Mouse (Mus musculus) cerebellum, adult 11 months (tissue): Measurements from ENCODE around the gene Arhgef28.

Experiments used
- DNase-seq: peaks from one replicate; pipeline ENCODE4 v3.0.0; 2022

Gene Arhgef28

GRCm38 (mm10) chr13:98205771-98206545 is at the start of gene Arhgef28:
Gene Arhgef28 (minus strand): TSS chr13:98206439.
- peak; percentile 16 for DNase-seq

GRCm38 (mm10) chr13:98254921-98255320 is 48.7 kb upstream of the Arhgef28 start:
- no peak for DNase-seq

GRCm38 (mm10) chr13:98249594-98249993 is 43.4 kb upstream of the Arhgef28 start:
- no peak for DNase-seq

DNA sequence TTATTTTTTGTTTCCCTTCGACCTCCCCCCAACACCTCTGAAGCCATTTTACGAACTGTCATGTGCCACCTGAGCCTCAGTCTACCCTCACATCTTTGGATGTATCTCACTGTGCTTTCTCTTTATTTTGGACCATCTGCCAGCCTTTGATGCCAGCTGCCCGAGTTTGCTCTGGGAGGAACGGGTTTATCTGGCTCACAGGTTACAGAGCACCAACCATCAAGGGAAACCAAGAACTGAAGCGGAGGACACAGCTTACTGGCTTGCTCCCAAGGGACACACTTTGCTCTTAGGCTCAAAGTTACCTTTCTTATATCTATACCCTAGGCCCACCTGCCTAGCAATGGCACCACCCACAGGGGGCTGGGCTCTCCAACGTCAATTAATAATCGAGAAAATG is 39.1 kb upstream of the Arhgef28 start:
- DNase-seq, result no peak

DNA sequence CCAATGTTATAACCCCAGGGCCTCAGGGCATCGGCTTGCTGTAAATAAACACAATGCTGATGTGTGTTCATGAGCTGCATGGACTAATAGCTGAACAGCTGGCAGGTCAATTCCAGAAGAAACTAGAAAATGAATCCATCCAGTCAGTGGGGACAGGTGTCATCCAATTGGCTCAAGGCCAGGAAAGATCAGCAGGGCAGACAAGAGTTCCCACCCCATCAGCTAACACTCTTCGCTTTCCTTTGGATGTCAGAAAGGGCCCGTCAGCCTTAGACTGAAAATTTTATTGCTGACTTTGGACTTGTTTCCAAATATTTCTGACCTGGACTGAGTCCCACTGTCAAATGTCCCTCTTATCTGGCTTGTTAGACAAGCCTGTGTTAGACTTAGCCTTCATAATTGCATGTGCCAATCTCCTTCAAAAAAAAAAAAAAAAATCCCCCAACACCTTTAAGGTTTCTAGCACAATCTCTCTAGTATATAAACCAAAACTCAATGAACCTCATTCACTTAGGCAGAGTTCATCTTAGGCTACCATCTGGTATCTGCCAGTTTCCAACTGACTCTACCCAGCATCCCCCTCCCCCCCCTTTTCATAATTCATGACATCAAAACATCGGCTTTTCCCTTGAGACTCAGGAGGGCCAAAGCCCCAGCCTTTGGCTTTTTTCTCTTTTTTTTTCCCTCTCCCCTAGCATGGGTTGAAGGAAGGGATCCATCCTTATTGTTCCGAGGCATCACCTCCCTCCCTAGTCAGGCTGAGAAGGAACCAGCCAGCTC is 38.5 kb upstream of the Arhgef28 start:
- no peak for DNase-seq

DNA sequence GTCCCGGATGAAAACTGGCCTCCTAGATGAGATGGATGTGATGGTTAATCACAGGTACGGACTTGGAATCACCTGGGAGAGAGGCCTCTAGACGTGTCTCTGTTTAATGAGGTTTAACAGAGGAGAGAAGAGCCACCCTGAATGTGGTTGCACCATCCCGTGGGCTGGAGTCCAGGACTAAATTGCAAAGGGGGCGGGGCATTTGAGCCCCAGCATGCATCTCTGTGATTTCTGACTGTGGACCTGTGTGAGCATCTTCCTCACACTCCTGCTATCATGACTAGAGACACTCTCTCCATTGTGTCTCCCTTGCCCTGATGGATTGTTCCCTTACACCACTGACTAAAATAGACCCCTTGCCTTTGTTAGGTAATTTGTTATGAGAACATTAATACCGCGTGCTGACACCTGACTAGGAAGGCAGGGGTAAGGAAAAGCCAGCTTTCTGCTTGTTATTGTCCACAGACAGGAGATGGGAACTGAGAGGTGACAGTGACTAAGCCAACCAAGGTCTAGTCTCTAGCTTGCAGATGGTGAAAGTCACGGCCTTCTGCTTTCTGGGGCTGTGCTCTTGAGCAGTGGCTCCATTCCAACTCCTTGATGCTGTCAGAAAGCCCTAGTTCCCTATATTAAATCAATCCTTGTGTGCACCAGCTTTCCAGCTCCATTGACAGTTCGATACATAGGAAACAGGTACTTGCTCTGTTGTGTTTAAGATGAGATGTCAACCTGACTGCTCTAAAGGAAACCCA is 35.5 kb upstream of the Arhgef28 start:
- no peak for DNase-seq

DNA sequence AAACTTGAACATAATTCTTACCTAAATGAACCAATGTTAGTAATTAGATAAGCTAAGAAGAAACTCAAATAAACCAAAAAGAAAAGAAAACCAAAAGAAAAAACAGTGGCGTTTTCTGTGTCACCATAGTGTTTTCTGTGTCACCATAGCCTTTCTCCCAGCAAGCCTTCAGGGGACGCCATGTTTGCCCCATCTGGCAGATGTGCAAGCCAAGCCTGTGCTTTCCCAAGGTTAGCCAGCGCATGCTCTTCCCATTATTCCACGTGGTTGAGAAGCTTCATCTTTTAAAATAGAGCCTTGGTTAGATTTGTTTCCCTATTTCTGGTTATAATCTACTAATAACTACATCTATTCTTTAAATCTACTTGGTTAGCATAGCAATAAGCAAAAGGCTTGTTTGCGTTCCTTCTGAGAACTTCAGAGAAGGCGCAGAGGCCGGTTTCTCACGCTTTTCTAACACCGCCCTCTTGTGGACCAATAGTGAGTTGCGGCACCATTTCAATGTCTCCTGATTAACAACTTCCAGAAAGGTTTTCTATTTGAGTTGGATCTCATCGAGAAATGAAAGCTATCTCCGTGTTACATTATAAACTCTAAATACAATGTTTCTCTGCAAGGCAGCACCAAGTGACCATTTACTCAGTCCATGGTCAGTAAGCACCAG is 33.9 kb upstream of the Arhgef28 start:
- DNase-seq, result peak; percentile 31

DNA sequence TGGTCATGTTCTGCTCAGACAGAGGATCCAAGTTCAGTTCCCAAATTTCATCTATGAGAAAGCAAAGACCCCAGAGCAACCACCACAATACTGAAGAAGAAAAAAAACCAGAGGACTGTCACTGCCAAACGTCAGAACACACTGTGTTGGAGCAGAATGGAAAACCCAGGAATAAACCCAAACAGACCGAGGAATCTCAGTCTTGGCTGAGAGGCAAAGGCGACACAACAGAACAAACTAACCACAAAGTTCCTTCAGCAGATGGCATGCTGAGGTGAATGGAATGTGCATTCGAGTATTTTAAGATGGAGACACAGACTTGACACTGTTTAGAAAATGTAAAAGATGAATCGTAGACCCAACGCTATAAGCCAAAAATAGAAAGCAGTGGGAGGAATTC is 29.2 kb upstream of the Arhgef28 start:
- no peak for DNase-seq

DNA sequence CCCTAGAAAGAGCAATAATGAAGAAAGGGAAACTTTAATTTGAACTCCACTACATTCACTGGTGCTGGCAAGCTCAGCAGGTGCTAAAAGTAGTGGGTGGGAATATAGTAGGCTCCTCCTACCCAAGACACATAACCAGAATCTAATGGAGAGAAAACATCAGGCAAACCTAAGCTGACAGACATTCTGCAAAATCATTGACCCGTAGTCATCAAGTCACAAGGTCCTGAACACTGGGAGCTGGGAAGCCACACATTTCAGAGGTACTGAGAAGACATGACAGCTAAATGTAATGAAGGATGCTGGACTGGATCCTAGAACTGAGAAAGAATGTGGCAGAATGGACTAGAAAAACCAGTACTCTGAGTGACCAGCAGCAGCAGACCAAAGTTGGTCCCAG is 24.3 kb upstream of the Arhgef28 start:
- DNase-seq, result no peak

GRCm38 (mm10) chr13:98226225-98226624 is 20.0 kb upstream of the Arhgef28 start:
- no peak for DNase-seq

- DNase-seq, result no peak
These were observed 16.6 kb upstream of the Arhgef28 start for GRCm38 (mm10) chr13:98222848-98223247.

DNA sequence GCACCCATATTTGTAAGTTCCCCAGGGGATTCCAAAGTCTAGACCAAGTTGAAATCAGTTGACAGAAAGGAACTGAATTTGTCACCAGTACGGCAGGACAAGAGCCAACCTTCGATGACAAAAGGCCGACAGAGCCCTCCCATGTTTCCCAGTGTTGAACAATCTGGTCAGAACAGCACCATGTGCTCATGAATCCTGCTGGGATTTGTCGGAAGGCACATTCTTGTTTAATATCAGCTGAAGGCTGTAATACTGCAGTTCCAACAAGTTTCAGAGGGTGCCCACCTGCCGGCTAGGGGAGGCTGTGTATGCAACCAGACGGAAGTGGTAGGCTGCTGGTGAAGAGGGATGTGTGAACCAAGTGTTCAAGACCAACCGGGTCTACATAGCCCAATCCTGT is 3.9 kb upstream of the Arhgef28 start:
- DNase-seq, result no peak

DNA sequence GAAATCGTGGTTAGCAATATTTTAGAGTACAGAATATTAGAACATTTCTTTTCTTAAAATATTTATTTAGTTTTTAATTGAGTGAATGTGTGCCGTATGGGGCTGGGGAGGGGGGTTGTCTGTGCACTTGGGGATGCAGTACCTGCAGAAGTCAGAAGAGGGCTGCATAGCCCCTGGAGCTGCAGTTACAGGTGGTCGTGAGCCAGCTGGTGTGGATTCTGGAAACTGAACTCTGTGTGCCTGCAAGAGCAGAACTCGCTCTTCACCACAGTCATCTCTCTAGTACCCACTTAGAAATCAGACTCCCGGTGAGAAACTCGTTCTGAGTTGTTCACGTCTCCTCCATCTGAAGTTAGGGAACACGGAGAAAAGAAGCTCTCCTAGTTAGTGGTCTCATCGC is 2.6 kb upstream of the Arhgef28 start:
- no peak for DNase-seq

GRCm38 (mm10) chr13:98206546-98206870 is 269 bp upstream of the Arhgef28 start:
- DNase-seq, result no peak

- DNase-seq, result no peak
These were observed 1.1 kb downstream of the Arhgef28 start for GRCm38 (mm10) chr13:98205111-98205510.

DNA sequence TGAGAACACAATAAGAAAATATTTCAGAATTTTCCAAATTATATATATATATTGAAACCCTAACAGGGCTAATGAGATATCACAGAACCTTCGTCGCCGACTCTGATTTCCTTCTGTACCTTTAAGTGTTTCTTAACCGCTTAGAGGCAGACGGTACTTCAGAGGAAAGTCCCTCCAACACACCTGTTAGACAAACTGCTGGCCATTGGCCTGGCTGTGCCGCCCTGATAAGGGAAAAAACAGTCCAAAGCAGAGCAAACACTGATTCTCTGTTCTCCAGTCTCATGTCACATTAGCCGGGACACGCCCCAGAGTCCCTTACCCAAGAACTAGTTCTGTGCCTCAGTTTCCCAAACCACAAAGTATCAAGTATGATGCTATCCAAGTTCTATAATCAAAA is 1.9 kb downstream of the Arhgef28 start:
- DNase-seq, result no peak

DNA sequence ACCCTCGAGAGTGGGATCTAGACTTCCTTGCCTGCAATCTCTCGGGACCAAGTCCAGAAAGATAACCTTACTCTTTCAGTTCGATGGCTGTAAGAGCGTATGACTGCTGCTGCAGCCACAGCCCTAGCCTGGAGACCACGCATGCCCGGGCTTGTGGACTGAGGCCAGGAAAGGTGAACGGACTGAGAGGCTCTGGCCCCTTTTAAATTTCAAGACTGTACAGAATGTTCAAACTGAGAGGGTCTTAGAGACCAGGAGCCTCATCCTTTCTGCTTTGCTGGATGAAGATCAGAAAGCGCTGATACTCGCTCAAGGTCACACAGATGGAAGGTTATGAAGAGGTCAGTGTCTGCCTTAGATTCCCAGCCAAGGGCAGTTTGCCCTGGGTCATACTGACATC is 4.8 kb downstream of the Arhgef28 start:
- DNase-seq, result no peak

DNA sequence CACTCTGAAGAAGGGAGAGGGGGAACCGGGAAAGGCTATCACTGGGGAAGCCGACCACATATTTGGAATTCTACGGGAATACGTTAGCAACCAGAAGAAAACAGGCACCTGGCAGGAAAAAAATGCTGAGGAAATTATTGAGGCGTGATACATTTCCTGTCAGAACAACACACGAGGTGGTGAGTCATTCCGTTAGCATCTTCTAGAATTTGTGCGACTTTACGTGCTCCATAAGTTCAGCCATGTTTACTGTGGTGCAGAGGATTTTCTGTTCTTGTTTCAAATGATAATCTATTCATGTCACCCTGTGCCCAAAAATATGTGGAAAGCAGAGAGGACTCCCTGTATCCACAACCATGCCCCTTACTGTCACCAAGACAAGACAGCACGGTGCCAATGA is 13.6 kb downstream of the Arhgef28 start:
- DNase-seq, result no peak

DNA sequence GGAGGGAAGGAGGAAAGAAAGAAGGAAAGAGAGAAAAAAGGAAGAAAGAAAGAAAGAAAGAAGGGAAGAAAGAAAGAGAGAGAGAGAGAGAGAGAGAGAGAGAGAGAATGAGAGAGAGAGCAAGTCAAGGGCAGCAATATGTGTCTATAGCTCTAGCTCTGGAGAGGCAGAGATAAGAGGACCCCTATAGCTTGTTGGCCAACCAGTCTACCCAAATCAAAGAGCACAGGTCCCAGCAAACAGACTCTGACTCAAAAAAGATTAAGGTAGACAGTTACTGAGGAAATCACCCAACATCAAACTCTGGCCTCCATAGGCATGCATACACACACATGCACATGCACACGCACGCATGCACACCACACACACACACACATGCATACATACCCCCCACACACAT is 17.7 kb downstream of the Arhgef28 start:
- no peak for DNase-seq

GRCm38 (mm10) chr13:98187904-98188303 is 18.3 kb downstream of the Arhgef28 start:
- DNase-seq, result no peak

- DNase-seq, result no peak
These were observed 20.1 kb downstream of the Arhgef28 start for GRCm38 (mm10) chr13:98186179-98186578.

DNA sequence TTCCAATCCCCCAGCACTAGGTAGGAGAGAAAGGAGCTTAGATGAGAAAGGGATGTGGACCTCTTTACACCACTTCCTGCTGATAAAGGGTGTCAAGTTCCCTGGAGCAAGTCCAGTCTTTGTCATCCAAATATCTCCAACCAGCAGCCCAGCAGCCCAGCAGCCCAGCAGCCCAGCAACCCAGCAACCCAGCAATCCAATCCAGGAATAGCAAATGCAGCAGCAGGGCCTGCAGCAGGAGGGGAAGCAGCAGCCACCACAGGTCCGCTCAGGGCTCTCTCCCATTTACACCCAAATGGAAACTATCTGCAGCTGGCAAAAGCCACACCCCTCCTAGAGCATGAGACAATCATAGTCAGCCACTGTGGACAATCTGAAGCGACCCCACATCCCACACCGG is 21.6 kb downstream of the Arhgef28 start:
- no peak for DNase-seq

GRCm38 (mm10) chr13:98183157-98183878 is 22.9 kb downstream of the Arhgef28 start:
- DNase-seq, result no peak
